Comparison of ENCODE assay signal across 9 mouse cellular contexts in genomic region chr14:115092510-115092909, GRCm38 (mm10). TPM values are rescaled to one million over a fixed set of nuclear protein-coding genes. Genes with fewer than 3 reads are reported as not detected.
DNase-seq lines count a peak whose midpoint lies in the region; ATAC-seq and TF ChIP-seq lines count a peak whose summit lies in the region.
"Had no signal": no experiment of that assay in that cellular context is flagged by ENCODE, and none has a peak within 500 bp of the region (broad histone marks: within the 10 kb centered on the region; RNA-seq: fewer than 3 reads in every experiment).

No protein-coding gene starts in this region.

- peak overlapping the region; percentile 58 for H3K9ac ChIP-seq in intestine, embryonic 16.5 days (ENCODE audit: low read depth, low read length)

- no peaks in the 10 kb centered on the region for H3K4me1 ChIP-seq in cerebellum, adult 2 months (ENCODE audit: control insufficient read depth, insufficient read depth, low read length)
- H3K4me1 ChIP-seq in intestine, embryonic 16.5 days (ENCODE audit: control insufficient read depth, insufficient read depth, low read length): peaks cover 7% of the 10 kb centered on the region

- H3K36me3 ChIP-seq in intestine, embryonic 16.5 days (ENCODE audit: control insufficient read depth, insufficient read depth, low read length): no peaks in the 10 kb centered on the region

- DNase-seq in cerebellum, adult 2 months: no peak
- DNase-seq in cerebellum, adult 11-12 months: no peak
- peak; percentile 15 for DNase-seq in thymus, postnatal 0 days (ENCODE audit: low spot score)
- no peak for DNase-seq in thymus, postnatal 14 days
- DNase-seq in ovary, postnatal 14 days (ENCODE audit: low spot score): no peak
- no peak for DNase-seq in layer of hippocampus, adult 11-12 months (ENCODE audit: low spot score)

- no peak for TF ChIP-seq CTCF in cerebellum, adult 2 months (IDR thresholded peaks at IDR 0.05; ENCODE audit: borderline replicate concordance, insufficient read depth, low read depth, low read length)

- no peaks in the 10 kb centered on the region; the same call in 1 of the 2 replicates for H3K27me3 ChIP-seq in cerebellum, adult 2 months (ENCODE audit: control insufficient read depth, insufficient read depth, low read length)
- H3K27me3 ChIP-seq in intestine, embryonic 16.5 days (replicated peaks; ENCODE audit: control insufficient read depth, insufficient read depth, low read length): peaks cover 20% of the 10 kb centered on the region

- peak overlapping the region; percentile 98 for H3K4me2 ChIP-seq in intestine, embryonic 16.5 days (ENCODE audit: low read depth, low read length)

- peak; percentile 75 for ATAC-seq in intestine, embryonic 16.5 days
- ATAC-seq in megakaryocyte, adult 5-6 weeks (ENCODE audit: poor library complexity, severe bottlenecking): peak; percentile 31; the same call in 1 of the 2 replicates

- no peak for TF ChIP-seq POLR2A in cerebellum, adult 2 months (IDR thresholded peaks at IDR 0.05; ENCODE audit: borderline replicate concordance, insufficient read depth, low read length)

- H3K9me3 ChIP-seq in intestine, embryonic 16.5 days (ENCODE audit: control insufficient read depth, low read length): no peaks in the 10 kb centered on the region

- H3K27ac ChIP-seq in cerebellum, adult 2 months (ENCODE audit: insufficient read depth, low read length): no peak overlapping the region
- no peak overlapping the region for H3K27ac ChIP-seq in intestine, embryonic 16.5 days (ENCODE audit: low read length)

- H3K4me3 ChIP-seq in cerebellum, adult 2 months (replicated peaks; ENCODE audit: insufficient read depth, low read depth, low read length): peak overlapping the region; percentile 61
- peak overlapping the region; percentile 69 for H3K4me3 ChIP-seq in intestine, embryonic 16.5 days (ENCODE audit: low read length)

- WGBS in cerebellum, adult 2 months: 2% methylated on average over 33 of the region's 33 CpGs
- under 1% methylated on average over 33 of the region's 33 CpGs for WGBS in intestine, embryonic 16.5 days

RNA-seq across cellular contexts. Expression of gene Gpc5, which starts 0.5 kb away (rescaled TPM):
- polyA plus RNA-seq in cerebellum, adult 2 months (2012; rRNA removed): 17.0 and 23.0 TPM in 2 replicates
- polyA plus RNA-seq in thymus, postnatal 0 days (2015; fragmentation: Nextera tagmentation; extraction: Ambion mirVana): 0.57 and 1.0 TPM in 2 replicates
- 0.15 and 0.34 TPM in 2 replicates for polyA plus RNA-seq in intestine, embryonic 16.5 days (2015; fragmentation: Nextera tagmentation; extraction: Ambion mirVana)
- total RNA-seq in megakaryocyte, adult 5-6 weeks (2015): not detected in 2 replicates
- not detected in 2 replicates for total RNA-seq in megakaryocyte, adult 5-6 weeks (2017)
- polyA plus RNA-seq: C2C12 had no signal
